Mouse (Mus musculus) testis, adult 2 months (tissue): Measurements from ENCODE around the gene Icosl.

ENCODE experiments used
- CTCF ChIP-seq: fragments of 200-500 bp; IDR thresholded peaks from 2 replicates; pipeline ENCODE4 v1.5.1; 2012; ENCODE audit warnings: low read depth, mild to moderate bottlenecking, inconsistent platforms, low read length, moderate library complexity; ENCODE audit not compliant: control insufficient read depth, insufficient read depth, insufficient replicate concordance
- POLR2A ChIP-seq: fragments of 200-500 bp; IDR thresholded peaks from 2 replicates; pipeline ENCODE4 v1.6.1; 2012; ENCODE audit warnings: low read depth, mild to moderate bottlenecking, inconsistent platforms, low read length, moderate library complexity; ENCODE audit not compliant: control insufficient read depth

GRCm38 (mm10) chr10:78029080-78029479, 40.0 kb upstream of the Icosl start:
- TF ChIP-seq CTCF (no peak), POLR2A (no peak)
